Mouse (Mus musculus) brain, adult 2 months (tissue): ENCODE measurements around the gene Hspa1a.
"Not testable (repeated sequence)": the region's sequence is repeated elsewhere in the genome, so short reads cannot be mapped to it uniquely, and the experiment has no call there.

ENCODE experiments used
- DNase-seq: peaks from one replicate; pipeline ENCODE4 v3.0.0; 2011; ENCODE audit warnings: low read depth, low spot score

The Hspa1a gene

DNA sequence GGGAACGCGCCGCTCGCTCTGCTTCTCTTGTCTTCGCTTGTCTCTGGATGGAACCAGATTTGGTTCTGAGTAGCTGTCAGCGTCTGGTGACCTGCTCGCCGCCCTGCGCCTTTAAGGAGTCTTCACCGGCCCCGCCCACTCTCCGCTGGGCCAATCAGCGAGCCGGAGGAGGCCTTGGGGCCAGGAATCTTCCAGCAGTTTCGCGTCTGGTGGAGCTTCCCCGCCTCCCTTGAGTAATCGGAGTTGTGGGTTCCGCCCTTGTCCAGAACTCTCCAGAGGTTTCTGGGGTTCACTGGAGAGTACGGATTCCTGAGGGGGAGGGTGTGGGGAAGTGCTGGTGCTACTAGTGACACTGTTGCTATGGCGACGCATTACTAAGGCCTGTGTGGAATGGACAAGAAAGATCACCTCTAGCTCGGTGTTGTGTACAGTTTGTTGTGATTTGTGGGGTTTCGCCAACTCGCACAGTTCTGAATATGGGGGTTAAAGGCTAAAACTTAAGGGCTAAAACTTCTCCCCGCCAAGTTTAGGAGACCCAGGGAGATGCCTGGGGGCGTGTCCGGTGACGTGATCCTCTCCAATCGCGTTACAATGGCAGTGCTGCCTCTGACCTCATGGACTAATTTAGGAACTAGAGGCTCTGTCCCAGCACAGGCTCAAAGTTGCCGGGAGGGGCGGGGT, at the start of gene Hspa1a, which contains the start of gene Hspa1l:
Gene Hspa1a (minus strand): TSS at position 88 of the 681 bp plus-strand sequence.
Gene Hspa1l (plus strand): TSS at position 635 of the 681 bp plus-strand sequence.
- DNase-seq = peak; percentile 85

DNA sequence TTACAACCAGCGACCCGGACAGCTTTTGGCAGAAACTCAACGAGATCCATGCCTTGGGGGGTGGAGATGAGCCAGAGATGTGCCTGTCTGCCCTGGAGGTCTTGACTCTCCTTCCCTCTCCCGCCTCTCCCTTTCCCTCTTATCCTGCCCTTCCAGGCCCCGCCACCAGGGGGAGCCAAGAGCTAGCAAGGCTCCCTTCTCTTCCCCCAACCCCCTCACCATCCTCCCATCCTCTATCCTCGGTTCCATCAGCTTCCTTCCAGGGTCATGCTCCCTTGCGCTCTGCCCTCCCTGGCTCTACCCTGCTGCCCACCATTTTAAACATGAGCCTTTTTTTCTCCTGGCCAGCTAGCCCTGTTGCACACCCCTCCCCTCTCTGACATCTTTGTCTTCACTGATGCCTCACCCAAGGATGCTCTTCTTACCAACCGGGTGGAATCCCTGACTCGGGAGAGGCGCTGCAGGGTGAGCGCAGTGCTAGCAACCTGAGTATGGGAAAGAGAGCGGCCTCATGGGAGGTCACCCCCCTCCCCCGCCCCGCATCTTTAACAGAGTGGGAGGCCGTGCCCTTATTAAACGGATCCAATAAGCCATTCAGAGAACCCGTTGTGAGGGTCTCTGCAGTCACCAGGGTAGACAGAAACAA, 49.3 kb upstream of the Hspa1a start:
- peak; percentile 84 for DNase-seq

GRCm38 (mm10) chr17:35020551-35020950, 48.6 kb upstream of the Hspa1a start:
- DNase-seq = no peak

DNA sequence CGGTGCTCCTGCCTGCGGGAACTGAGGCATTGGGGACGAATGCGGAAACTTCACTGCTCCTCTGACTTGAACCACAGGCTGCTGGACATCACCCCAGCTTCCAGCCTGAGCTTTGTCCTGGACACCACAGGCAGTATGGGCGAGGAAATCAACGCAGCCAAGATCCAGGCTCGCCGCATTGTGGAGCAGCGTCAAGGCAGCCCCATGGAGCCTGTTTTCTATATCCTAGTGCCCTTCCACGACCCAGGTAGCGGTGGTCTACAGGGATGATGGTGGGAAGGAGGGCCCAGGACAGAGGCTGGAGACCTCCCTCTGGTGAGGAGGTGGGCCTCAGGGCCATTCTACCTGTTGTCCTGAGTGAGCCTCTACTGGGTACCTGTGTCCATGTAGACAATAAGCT, 47.9 kb upstream of the Hspa1a start:
- no peak for DNase-seq

GRCm38 (mm10) chr17:35018171-35018570, 46.2 kb upstream of the Hspa1a start:
- no peak for DNase-seq

DNA sequence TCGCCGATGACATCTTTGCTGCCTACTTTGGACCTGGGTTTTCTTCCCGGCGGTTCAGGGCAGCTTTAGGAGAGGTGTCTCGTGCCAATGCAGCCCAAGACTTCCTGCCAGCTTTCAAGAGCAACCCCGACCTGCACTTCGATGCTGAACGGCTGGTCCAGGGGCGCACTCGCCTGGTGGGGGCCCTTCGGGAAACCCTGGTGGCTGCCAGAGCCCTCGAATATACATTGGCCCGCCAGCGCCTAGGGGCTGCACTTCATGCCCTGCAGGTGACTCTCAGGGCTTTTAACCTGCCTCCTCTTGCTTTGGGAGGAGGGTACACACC, 45.7 kb upstream of the Hspa1a start:
- DNase-seq = no peak

- no peak for DNase-seq
Observed at GRCm38 (mm10) chr17:35016791-35017705, 45.1 kb upstream of the Hspa1a start.

DNA sequence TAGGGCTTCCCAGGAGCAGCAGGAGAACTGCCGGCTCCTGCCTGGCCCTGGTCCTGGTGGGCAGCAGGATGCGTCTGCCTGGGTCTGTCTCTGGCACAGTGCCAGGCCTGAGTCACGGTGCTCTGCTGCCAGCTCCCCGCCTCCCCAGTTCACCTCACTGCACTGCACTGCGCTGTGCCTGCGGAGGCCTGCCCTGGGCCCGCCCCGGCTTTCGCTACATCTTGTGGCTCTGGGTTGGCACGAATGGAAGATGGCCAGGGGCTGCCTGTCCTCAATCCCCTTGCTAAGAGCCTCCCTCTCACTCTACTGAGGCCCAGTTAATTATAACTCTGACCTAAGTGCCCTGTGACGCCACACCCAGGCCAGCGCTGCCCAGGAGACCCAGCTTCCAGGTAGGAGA, 44.4 kb upstream of the Hspa1a start, which contains the start of gene Vwa7:
Gene Vwa7 (plus strand): TSS at position 204 of the 400 bp plus-strand sequence.
- DNase-seq = peak; percentile 80

GRCm38 (mm10) chr17:35015296-35015695, 43.3 kb upstream of the Hspa1a start:
- DNase-seq = no peak

DNA sequence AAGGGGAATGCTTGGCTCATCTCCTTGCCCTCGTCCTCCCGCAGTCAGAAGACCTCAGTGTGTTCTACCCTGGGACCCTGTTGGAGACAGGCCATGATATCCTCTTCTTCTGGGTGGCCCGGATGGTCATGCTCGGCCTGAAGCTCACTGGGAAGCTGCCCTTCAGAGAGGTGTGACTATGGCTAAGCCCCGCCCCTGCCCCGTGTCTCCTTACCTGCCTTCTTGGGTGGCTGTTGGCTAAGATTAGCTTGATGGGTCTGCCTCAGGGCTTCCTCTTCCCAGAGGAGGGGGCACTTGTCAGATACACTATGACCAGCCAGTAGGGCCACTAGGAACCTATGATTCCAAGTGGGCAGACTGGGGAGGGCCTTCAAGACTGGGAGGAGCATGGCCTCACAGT, 41.3 kb upstream of the Hspa1a start:
- no peak for DNase-seq

GRCm38 (mm10) chr17:35012430-35012829, 40.5 kb upstream of the Hspa1a start:
- DNase-seq = no peak

DNA sequence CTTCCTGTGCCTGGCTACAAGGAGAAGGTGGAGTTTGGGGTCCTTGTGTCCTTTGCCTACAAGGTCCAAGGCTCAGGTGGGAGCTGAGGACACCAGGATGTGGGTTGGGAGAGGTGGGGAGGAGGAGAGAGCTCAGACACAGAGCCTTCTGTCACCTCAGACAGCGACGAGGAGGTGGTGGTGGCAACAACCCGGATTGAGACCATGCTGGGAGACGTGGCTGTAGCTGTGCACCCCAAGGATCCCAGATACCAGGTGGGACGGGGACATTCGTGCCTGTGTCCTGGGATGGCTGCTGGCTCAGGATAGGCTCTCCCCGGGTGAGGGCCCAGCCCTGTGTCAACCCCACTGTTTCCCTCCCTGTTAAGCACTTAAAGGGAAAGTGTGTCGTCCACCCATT, 39.5 kb upstream of the Hspa1a start:
- DNase-seq = no peak

GRCm38 (mm10) chr17:35009586-35009985, 37.6 kb upstream of the Hspa1a start:
- peak; percentile 94 for DNase-seq

- no peak for DNase-seq
Observed at GRCm38 (mm10) chr17:35007387-35007991, 35.5 kb upstream of the Hspa1a start.

DNA sequence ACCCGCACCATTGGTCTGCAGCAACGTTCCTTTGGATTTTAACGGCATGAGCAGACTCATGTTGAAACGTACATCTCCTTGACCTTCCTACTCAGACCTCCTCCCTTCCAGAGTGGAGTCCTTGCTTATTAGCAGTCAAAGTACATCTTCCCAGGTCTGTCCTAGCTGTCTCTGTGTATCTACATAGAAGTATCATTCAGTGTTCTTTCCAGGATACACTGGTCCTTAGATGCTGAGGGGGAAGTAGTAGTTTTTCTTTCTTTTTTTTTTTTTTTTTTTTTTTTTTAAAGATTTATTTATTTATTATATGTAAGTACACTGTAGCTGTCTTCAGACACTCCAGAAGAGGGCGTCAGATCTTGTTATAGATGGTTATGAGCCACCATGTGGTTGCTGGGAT, 33.9 kb upstream of the Hspa1a start:
- DNase-seq = not testable (repeated sequence)

GRCm38 (mm10) chr17:35005158-35005557, 33.2 kb upstream of the Hspa1a start:
- no peak for DNase-seq

GRCm38 (mm10) chr17:35004075-35004717, 32.2 kb upstream of the Hspa1a start:
- DNase-seq = no peak

- DNase-seq = no peak
Observed at GRCm38 (mm10) chr17:35003022-35003838, 31.3 kb upstream of the Hspa1a start.

DNA sequence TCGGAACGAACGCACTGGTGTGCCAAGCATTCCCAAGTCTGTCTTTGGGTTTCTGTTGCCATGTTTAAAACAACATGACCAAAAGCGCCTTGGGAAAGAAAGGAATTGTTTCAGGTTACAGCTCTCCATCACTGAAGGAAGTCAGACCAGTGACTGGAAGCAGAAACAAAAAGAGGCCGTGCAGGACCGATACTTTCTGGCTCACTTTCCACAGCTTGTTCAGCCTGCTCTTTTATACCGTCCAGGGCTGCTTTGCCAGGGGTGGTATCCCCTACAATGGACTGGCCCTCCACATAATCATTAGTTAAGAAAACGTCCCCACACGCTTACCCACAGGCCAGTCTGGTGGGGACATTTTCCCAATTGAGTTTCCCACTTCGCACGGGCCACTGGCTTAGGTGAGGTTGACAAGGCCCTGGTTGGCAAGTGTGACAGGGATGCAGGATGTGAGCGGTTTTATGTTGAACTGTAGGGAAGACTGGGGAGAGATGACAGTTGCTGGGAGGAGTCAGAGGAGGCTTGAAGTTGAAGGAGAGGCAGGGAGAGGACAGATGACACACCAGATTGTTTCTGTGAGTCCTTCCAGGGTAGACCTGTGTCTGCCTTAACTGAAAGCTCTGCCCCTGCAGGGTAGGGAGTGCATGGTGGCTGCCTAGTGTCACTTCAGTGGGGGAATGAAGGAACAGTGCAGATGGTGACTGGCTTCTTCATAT, 30.4 kb upstream of the Hspa1a start:
- peak; percentile 48 for DNase-seq
